Mouse (Mus musculus): ENCODE measurements around the gene Ncoa4. TPM values are rescaled to one million over a fixed set of nuclear protein-coding genes. Genes with fewer than 3 reads are reported as not detected.

Gene Ncoa4
- polyA plus RNA-seq, 1 experiment from 2014 or later: 105 TPM

DNA sequence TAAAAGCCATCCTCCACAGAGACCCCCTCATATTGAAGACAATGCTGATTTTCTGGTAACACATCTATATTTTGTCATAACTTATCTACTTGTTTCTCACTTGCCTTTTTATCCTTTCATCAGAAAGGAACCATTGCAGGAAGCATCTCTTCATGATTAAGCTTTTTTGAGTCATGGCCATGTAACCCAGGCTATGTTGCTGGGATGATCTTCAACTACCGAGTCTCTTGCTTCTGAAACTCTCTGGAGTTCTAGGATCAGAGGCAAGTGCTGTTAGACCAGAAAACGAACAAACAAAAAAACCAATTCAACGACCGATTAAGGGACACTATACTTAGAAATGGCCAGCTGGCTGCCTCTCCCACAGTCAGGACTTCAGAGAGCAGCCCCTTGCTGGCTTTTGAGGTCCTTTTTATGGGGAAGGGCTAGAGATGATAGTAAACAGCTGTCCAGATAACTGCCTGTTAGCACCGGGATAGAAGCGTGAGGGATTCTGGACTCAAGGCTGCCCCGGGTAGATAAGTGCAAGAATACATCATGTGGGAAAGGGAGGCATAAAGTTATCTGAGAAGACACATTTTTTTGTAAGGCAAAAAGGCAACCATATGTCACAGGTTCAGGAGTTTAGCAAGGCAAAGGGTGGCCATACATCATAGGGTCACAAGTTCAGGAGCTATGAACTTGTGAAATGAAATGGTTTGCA, 13.7 kb upstream of the Ncoa4 start:
- Histone ChIP-seq H3K4me1 (ENCODE audit: insufficient read depth) (no peaks in the 10 kb centered on the region), H3K36me3 (ENCODE audit: insufficient read depth) (no peaks in the 10 kb centered on the region), H3K9me3 (ENCODE audit: low read depth, low read length) (no peaks in the 10 kb centered on the region; the same call in 1 of the 2 replicates), H3K9ac (no peak overlapping the region), H3K27ac (ENCODE audit: low read depth) (no peak overlapping the region), H3K27me3 (ENCODE audit: insufficient read depth, low read length) (no peaks in the 10 kb centered on the region), H3K4me2 (no peak overlapping the region), H3K4me3 (ENCODE audit: low read depth, low read length) (no peak overlapping the region)
- WGBS: 47% methylated on average over 7 of the region's 7 CpGs
- ATAC-seq (ENCODE audit: insufficient read depth): no peak
- TF ChIP-seq CTCF (IDR thresholded peaks at IDR 0.05; ENCODE audit: low read depth): no peak
- DNase-seq: peak; percentile 23

DNA sequence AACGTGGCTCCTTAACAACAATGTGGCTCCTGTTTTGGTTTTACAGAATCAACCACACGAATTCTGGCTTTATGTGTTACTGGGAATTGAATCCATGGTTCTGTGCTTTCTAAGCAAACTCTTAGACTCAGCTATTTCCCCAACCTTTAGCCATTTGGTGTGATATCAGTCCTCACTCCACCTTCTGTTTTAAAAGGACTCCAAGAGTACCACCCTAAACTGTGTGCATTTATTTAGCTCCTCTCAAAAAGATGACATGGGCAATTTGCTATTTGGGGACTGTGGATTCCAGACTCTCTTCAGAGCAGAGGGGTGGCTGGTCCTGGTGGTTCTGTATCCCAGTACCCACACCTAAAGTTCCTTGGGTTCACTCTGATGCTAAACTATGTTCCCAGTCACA, 13.1 kb upstream of the Ncoa4 start:
- H3K4me3 ChIP-seq (ENCODE audit: low read depth, low read length): no peak overlapping the region
- no peaks in the 10 kb centered on the region for H3K4me1 ChIP-seq (ENCODE audit: insufficient read depth)
- WGBS: 51% methylated on average over 2 of the region's 2 CpGs
- H3K27ac ChIP-seq (ENCODE audit: low read depth): no peak overlapping the region
- no peak overlapping the region for H3K9ac ChIP-seq
- no peaks in the 10 kb centered on the region for H3K27me3 ChIP-seq (ENCODE audit: insufficient read depth, low read length)
- TF ChIP-seq CTCF (IDR thresholded peaks at IDR 0.05; ENCODE audit: low read depth): no peak
- DNase-seq (no peak), ATAC-seq (ENCODE audit: insufficient read depth) (no peak)
- H3K4me2 ChIP-seq: no peak overlapping the region
- no peaks in the 10 kb centered on the region; the same call in 1 of the 2 replicates for H3K9me3 ChIP-seq (ENCODE audit: low read depth, low read length)
- no peaks in the 10 kb centered on the region for H3K36me3 ChIP-seq (ENCODE audit: insufficient read depth)

DNA sequence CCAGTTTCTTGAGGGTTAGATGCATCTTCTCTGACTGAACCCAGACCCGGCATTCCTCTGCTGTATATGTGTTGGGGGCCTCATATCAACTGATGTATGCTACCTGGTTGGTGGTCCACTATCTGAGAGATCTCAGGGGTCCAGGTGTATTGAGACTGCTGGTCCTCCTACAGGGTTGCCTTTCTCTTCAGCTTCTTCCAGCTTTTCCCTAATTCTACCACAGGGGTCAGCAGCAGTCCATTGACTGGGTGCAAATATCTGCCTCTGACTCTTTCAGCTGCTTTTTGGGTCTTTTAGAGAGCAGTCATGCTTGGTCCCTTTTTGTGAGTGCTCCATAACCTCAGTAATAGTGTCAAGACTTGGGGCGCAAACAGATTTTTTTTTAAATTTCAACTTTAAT, 8.8 kb upstream of the Ncoa4 start:
- DNase-seq (no peak), ATAC-seq (ENCODE audit: insufficient read depth) (no peak)
- peak; percentile 22; the same call in 1 of the 2 replicates for TF ChIP-seq CTCF (IDR thresholded peaks at IDR 0.05; ENCODE audit: low read depth)

GRCm38 (mm10) chr14:32152243-32152965, 7.3 kb upstream of the Ncoa4 start:
- no peak for ATAC-seq (ENCODE audit: insufficient read depth)
- no peak overlapping the region for H3K9ac ChIP-seq
- no peaks in the 10 kb centered on the region for H3K9me3 ChIP-seq (ENCODE audit: low read depth, low read length)
- H3K27me3 ChIP-seq (ENCODE audit: insufficient read depth, low read length): no peaks in the 10 kb centered on the region
- 88% methylated on average over 18 of the region's 18 CpGs for WGBS
- DNase-seq: no peak
- no peak overlapping the region for H3K4me2 ChIP-seq
- H3K4me3 ChIP-seq (ENCODE audit: low read depth, low read length): no peak overlapping the region
- no peaks in the 10 kb centered on the region for H3K4me1 ChIP-seq (ENCODE audit: insufficient read depth)
- TF ChIP-seq CTCF (IDR thresholded peaks at IDR 0.05; ENCODE audit: low read depth): no peak
- H3K27ac ChIP-seq (ENCODE audit: low read depth): no peak overlapping the region
- H3K36me3 ChIP-seq (ENCODE audit: insufficient read depth): no peaks in the 10 kb centered on the region

More for the DNA sequence above, 8.8 kb upstream of the Ncoa4 start:
- 87% methylated on average over 2 of the region's 2 CpGs for WGBS
- Histone ChIP-seq H3K9ac (no peak overlapping the region), H3K27ac (ENCODE audit: low read depth) (no peak overlapping the region), H3K4me1 (ENCODE audit: insufficient read depth) (no peaks in the 10 kb centered on the region), H3K4me3 (ENCODE audit: low read depth, low read length) (no peak overlapping the region), H3K36me3 (ENCODE audit: insufficient read depth) (no peaks in the 10 kb centered on the region), H3K9me3 (ENCODE audit: low read depth, low read length) (no peaks in the 10 kb centered on the region; the same call in 1 of the 2 replicates), H3K4me2 (no peak overlapping the region), H3K27me3 (ENCODE audit: insufficient read depth, low read length) (no peaks in the 10 kb centered on the region)

DNA sequence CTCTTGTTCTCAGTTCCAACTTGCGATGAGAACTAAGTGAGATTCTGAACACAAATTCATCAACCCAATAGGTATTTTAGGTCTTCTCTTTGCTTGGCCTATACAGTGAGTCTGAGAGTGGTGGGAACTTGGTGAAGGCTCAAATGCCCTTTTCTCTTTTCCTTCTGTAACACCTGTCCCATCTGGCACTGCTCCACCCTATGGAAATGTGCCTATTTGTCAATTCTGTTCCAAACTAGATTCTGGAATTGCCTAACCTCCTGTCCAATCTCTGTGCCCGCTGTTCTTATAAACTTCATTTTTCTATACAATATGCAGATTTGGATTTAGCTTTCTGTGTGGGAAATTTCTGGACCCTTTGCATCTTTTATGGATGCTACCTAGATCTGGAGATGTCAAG, 6.5 kb upstream of the Ncoa4 start:
- Histone ChIP-seq H3K27me3 (ENCODE audit: insufficient read depth, low read length) (no peaks in the 10 kb centered on the region), H3K4me1 (ENCODE audit: insufficient read depth) (no peaks in the 10 kb centered on the region), H3K9me3 (ENCODE audit: low read depth, low read length) (no peaks in the 10 kb centered on the region), H3K36me3 (ENCODE audit: insufficient read depth) (no peaks in the 10 kb centered on the region), H3K4me3 (ENCODE audit: low read depth, low read length) (no peak overlapping the region), H3K9ac (no peak overlapping the region), H3K27ac (ENCODE audit: low read depth) (no peak overlapping the region), H3K4me2 (no peak overlapping the region)
- no peak for ATAC-seq (ENCODE audit: insufficient read depth)
- 92% methylated on average over 2 of the region's 2 CpGs for WGBS
- DNase-seq: no peak
- no peak for TF ChIP-seq CTCF (IDR thresholded peaks at IDR 0.05; ENCODE audit: low read depth)

DNA sequence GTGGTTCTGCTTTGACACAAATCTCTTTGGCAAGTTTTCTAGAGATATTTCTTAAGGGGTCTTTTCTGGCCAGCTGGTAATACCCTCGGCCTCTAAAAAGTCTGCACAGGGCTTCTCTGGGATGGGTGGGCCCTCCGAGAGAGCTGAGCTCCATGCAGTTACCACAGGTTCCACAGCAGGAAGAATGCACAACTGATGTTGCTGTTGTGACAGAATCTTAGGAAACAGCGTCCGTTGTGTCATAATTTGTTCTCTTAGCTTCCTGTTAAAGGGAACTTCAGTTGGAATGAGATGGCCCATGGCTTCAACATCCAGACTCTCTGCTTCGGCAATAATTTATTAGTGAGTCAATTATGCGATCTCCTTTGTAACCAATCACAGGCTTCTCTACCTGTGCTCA, 4.9 kb upstream of the Ncoa4 start:
- Histone ChIP-seq H3K4me2 (no peak overlapping the region), H3K36me3 (ENCODE audit: insufficient read depth) (no peaks in the 10 kb centered on the region), H3K9ac (no peak overlapping the region), H3K27ac (ENCODE audit: low read depth) (no peak overlapping the region), H3K4me1 (ENCODE audit: insufficient read depth) (peaks cover 8% of the 10 kb centered on the region; the same call in 1 of the 2 replicates), H3K4me3 (ENCODE audit: low read depth, low read length) (no peak overlapping the region), H3K27me3 (ENCODE audit: insufficient read depth, low read length) (no peaks in the 10 kb centered on the region), H3K9me3 (ENCODE audit: low read depth, low read length) (no peaks in the 10 kb centered on the region)
- TF ChIP-seq CTCF (IDR thresholded peaks at IDR 0.05; ENCODE audit: low read depth): no peak
- no peak for ATAC-seq (ENCODE audit: insufficient read depth)
- DNase-seq: no peak
- 84% methylated on average over 6 of the region's 6 CpGs for WGBS

DNA sequence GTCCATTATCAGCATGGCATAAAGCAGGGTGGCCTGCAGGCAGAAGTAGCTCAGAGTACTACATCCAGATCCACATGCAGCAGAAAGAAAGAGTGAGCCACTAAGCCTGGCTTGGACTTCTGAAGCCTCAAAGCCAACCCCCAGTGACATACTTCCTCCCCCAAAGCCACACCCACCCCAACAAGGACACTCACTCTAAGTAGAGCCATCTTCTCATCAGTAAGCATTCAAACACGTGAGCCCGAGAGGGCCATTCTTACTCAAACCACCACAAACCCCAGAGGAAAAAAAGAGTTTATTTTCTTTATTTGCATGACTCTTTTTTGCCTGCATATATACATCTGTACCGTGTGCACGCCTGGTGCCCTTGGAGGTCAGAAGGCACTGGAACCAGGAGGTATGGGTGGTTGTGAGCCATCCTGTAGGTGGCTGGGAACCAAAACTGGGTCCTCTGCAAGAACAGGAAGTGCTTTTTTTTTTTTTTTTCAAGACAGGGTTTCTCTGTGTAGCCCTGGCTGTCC, 455 bp upstream of the Ncoa4 start:
- Histone ChIP-seq H3K9ac (peak overlapping the region; percentile 89), H3K9me3 (ENCODE audit: low read depth, low read length) (no peaks in the 10 kb centered on the region), H3K27me3 (ENCODE audit: insufficient read depth, low read length) (no peaks in the 10 kb centered on the region), H3K4me1 (ENCODE audit: insufficient read depth) (peaks cover 16% of the 10 kb centered on the region), H3K36me3 (ENCODE audit: insufficient read depth) (no peaks in the 10 kb centered on the region), H3K27ac (ENCODE audit: low read depth) (peak overlapping the region; percentile 63; the same call in 1 of the 2 replicates), H3K4me3 (ENCODE audit: low read depth, low read length) (peak overlapping the region; percentile 90), H3K4me2 (peak overlapping the region; percentile 69)
- no peak for TF ChIP-seq CTCF (IDR thresholded peaks at IDR 0.05; ENCODE audit: low read depth)
- ATAC-seq (ENCODE audit: insufficient read depth) (peak; percentile 42), DNase-seq (peak; percentile 39)
- WGBS: 23% methylated on average over 4 of the region's 4 CpGs

All from lung, embryonic 14.5 days (tissue).